Mouse (Mus musculus) thymus, adult 2 months (tissue): ENCODE results near the gene Ets1.

Experiments used
- CTCF ChIP-seq: fragments of 200-500 bp; IDR thresholded peaks from 2 replicates; pipeline ENCODE4 v1.5.1; 2012; ENCODE audit warnings: mild to moderate bottlenecking, control low read depth, low read length, moderate library complexity, borderline replicate concordance; ENCODE audit not compliant: control insufficient read depth, poor library complexity, insufficient read depth; ENCODE audit errors: extremely low read depth
- POLR2A ChIP-seq: fragments of 200-500 bp; IDR thresholded peaks from 2 replicates; pipeline ENCODE4 v1.6.1; 2012; ENCODE audit warnings: mild to moderate bottlenecking, low read length, control low read depth, moderate library complexity; ENCODE audit not compliant: control insufficient read depth, poor library complexity, insufficient read depth; ENCODE audit errors: extremely low read depth

GRCm38 (mm10) chr9:32707436-32707835 is 71.4 kb downstream of the Ets1 start:
- TF ChIP-seq CTCF, result no peak
- no peak for TF ChIP-seq POLR2A
